Mouse (Mus musculus) spleen, postnatal 36 days (tissue): ENCODE results near the gene Pax6.

Experiments
- DNase-seq, 2 experiments: peaks; one replicate each; pipeline ENCODE4 v3.0.0; 2022; ENCODE audit warnings: low spot score in 2 of 2, mixed read lengths in 1 of 2

Gene Pax6

DNA sequence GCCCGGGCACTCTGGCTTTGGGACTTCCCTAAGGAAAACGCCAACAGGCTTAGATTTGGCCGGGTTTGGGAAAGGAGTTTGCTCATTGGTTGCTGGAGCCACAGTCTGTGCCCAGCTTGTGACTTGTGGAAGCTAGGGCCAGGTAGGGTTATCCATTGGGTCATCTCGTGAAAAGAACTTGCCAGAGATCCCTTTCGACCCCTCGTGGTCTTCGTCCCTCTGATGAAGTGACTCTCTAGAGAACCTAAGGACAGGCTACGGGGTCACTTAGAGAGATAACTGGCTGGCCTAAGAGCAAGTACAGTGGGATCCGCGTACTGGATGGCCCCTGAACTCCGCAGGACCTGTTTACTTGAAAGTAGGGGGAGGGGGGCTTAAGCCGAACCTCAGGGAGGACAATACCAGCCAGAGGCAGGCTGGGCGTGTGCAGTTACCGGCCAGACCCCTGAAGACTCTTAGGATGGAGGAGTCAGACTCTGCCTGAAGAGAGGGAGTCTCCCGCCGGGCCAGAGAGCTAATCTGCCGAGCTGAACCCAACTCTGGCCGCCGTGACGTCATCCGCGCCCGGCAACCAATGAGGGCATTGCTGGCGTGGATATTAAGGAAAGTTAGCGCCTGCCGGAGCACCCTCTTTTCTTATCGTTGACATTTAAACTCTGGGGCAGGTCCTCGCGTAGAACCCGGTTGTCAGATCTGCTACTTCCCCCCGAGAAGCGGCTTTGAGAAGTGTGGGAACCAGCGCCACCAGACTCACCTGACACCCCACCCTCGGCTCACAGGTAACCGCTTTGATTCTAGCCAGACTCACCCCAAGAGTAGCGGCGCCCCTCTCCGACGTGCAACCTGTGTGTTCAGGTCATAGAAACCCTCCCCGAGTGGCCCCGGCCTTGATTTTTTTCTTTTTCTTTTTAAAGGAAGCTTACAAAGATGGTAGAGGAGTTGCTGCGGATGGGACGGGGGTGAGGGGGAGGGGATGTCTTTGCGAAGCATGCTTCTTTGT lies at the start of gene Pax6:
Pax6 (plus strand) TSS at position 630 of the 1,000 bp plus-strand sequence.
- DNase-seq: no peak

GRCm38 (mm10) chr2:105648933-105649332 lies 19.8 kb upstream of the Pax6 start:
- no peak for DNase-seq

DNA sequence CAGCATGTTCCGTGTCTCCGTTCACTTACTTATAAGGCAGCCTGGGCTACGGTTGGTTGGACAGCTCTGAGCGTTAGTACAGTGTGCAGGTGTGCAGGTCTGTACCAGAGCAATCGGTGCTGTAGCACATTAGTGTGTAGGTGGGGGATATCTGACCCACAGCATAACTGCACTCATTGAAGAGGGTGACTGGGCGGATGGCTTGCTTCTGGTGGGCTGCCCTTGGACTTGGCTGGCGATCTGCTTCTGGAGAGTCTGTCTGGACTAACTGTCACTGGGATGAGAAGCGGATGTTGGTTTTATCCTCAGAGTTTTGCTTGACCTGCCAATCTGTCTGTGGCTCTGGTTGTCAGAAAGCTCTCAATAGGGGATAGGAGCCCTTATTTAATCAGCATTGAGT lies 12.2 kb upstream of the Pax6 start:
- DNase-seq: no peak

DNA sequence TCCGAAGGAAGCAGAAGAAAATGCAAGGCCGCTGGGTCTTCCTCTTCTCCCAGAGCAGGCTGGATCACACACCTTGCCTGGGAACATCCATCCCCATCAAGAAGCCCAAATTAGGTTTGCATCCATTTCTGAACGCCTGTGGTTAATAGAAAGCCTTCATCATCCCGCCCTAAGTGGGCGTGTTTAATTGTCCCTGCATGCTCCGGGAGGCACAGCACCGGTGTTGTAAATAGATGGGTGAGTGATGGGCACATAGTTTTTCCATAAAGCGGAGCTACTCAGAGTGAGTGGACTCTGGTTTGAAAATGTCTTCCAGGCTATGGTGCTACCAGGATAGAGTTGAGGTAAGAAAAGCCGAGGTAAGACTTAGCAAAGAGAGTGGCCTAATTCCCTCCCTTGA lies 9.3 kb upstream of the Pax6 start:
- DNase-seq: no peak

DNA sequence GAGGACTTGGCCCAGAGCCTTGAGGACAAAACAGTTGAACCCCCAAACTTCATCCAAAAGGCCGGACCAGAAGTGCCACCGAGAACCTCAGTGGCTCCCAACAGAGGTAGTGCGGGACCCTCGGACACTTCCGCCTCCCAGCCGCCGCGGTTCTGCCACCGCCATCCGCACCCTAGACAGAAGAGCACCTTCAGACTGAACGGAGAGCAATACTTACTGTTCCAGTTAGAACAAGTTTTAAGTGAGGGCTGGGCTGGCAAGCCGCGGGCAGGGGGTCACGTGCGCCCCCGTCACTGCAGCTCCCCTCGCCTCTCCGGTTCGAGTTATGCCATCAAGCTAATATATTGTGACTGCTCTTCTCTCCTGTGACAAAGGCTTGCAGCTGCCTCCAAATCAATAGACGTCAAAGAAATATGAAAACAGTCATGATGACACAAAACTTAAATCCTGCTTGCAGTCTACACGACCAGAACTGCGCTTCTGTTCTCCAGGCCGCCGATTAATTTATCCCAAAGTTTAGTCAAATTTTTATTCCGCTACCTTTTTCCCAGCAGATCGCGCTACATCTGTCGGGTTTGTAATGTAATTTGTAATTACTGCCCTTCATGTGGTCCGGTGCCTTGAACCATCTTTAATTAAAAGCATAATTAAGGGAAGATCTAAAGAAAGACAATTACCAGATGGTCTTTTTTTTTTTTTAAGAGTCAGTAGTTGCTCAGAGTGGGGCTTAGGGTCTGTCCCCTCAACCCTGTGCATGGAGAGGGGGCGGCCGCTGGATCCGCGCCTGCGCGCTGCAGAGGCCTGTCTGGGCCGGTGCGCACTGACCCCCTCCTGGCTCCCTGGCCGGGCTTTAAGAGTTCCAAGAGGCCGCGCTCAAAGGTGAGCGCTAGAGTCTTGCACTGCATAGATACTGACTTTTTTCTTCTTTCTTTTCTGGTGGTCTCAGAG lies 8.5 kb upstream of the Pax6 start:
- DNase-seq: no peak

- no peak for DNase-seq
Measured at GRCm38 (mm10) chr2:105660874-105661622, 7.7 kb upstream of the Pax6 start.

- no peak for DNase-seq
Measured at GRCm38 (mm10) chr2:105661623-105662066, 7.1 kb upstream of the Pax6 start.

- DNase-seq: no peak
Measured at GRCm38 (mm10) chr2:105662121-105662520, 6.6 kb upstream of the Pax6 start.

DNA sequence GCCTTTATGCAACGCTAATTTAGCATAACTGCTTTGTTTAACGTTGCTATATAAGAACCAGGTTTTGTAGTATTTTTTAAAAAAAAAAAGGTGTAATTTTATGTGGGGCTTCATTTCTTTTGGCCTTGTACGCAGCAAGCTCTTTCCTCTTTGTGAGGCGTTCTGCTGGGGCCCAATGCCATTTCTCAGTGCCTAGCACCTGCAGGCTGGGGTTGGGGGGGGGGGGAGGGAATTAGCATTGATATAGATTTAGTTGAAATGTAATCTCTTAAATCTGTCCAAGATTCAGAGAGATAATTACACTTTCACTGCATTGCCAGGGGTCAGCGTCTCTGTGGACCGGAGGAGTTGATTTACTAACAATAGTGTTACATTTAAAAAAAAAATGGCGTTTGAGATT lies 6.1 kb upstream of the Pax6 start:
- DNase-seq: no peak

DNA sequence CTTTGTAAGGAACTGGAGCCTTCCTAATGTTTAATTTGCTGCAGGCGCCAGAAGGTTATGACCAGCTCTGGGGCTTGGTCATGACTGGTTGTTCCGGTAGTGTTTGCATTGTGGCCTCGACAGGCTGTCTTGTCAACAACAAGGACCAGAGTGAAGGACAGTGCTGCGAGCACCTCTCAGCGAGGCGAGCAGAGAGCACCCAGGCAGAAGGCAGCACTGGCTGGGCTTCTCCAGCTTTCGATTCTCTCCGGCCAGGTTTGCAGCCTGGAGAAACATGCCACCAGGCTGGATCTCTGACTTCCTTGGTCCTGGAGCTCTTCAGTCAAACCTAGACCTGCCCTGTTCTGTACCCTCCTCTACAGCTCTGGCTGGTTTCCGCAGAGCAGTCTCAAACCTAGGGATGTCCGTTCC lies 5.6 kb upstream of the Pax6 start:
- DNase-seq: no peak

GRCm38 (mm10) chr2:105664996-105665395 lies 3.7 kb upstream of the Pax6 start:
- no peak for DNase-seq

DNA sequence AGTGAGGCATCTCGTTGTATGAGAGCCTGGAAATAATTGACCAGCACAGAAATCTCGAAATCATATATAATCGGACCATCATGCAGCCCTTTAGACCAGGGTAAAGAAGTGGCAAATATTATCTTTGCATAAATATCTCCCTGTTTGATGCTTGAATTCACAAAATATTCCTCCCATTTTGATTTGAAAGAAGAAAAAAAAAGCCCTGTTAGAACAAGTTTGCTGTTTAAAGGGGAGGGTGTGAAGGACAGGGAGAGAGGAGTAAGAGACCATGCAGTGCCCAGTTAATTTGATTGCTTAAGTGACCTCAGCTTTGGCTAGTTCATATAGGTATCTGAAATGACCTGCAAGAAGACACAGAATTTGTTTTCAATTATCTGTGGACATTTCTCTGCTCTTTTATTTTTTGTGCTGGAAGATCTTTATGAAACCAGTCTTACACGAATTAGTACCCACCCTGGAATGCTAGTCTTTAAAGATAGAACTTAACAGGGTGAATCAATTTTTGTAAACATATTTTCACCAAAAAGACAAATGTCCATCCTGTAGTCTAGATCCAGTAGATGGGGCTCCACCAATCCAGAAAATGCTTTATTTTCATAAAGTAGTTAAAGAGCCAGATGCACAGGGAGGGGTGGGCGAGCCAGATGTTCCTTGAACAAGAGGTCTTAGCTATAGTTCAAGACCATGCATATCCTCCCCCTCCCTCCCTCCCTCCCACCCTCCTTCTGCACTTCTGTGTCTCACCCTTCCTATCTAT lies 3.0 kb upstream of the Pax6 start:
- DNase-seq: no peak

DNA sequence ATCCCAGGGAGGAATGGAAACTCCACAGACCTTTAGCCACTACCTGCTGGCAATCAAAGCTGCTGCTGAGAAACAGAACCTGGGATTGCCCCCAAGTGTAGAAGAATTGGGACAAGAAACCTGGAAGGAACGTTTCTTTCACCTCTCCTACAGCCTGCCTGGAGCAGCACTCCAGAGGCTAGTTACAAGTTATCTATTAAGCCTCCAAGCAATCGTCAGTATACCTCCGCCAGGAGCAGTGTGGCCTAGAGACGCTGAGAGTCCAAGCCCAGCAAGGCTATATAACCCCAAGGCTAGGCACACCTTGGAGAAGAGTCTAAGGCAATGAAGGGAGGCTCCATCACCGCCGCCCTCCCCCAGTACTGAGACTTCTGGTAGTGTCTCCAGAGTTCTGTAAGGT lies 2.4 kb upstream of the Pax6 start:
- no peak for DNase-seq

DNA sequence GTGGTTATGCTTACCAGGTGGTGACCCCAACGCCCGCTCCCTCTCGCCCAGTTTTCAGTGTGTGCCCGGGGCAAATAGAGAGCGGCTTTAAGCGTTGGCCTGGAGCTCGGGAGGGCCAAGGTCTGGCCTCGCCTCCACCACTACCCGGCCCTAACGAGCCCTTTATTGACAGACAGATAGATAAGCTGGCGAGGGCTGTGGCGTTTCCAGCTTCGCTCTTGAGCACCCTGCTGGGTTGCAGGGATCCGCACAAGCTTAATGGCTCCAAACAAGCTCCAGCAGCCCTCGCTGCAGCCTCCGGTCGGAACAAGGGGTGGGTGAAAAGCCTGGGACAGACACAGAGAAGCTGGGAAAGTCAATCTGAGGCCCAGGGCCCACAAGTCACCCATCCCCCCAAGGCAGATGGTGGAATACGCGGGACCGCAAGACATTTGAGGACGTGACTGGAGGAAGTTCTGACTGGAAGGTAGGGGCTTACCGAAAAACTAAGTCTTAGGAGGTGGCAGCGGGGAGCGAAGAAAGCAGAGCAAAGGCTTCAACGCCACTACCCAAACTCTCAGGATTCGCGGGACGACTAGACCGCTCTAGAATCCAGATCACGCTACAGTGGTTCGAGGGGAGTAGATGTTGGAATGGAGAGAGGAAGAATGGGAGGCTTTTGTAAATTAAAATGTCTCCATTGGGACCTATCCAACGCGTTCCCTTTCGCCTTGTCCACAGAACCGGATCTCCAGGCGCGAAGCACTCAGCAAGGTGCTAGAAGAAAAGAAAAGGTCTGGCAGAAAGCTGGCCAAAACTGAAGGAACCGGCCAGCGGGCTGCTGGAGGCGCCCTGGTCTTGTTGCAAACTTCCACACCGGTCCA lies 1.7 kb upstream of the Pax6 start:
- DNase-seq: no peak

DNA sequence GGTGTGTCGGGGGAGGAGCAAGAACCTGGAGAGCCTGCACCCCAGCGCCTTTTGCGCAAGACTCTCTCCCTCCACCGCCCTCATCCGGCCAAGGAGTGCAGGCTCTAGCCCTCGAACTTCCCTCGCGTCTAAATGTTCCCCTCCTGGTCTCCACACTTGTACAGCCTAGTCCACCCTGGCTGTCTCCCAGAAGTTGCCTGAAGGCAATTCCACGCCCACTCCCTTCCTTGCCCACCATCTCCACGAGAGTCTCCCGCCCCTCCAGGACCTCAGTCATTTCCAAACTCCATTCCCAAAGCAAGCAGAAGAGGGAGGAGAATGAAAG lies 1.1 kb upstream of the Pax6 start:
- no peak for DNase-seq

- no peak for DNase-seq
Measured at GRCm38 (mm10) chr2:105669371-105669861, 716 bp downstream of the Pax6 start.

GRCm38 (mm10) chr2:105669881-105670730 lies 1.4 kb downstream of the Pax6 start:
- DNase-seq: no peak

GRCm38 (mm10) chr2:105670731-105671095 lies 2.0 kb downstream of the Pax6 start:
- no peak for DNase-seq
